Comparison of ENCODE assay signal across 8 mouse cellular contexts in the genomic region with DNA sequence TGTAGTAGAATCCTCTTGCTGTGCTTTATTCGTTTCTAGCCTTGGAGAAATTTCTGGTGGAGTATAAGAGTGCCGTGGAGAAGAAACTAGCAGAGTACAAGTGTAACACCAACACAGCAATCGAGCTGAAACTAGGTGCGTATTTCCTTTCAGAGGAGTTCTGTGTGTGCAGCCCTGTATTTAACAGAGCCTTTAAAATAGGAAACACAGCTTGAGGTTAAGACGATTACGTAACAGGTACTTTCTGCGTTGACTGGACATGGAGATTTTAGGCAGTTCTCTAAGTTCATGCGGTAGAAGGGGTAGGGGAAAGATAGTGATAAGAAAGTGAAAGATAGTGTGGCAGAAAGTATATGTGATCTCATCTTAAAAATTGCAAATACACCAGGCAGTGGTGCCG. TPM values are rescaled to one million over a fixed set of nuclear protein-coding genes. Genes with fewer than 3 reads are reported as not detected.
DNase-seq lines count a peak whose midpoint lies in the region; ATAC-seq and TF ChIP-seq lines count a peak whose summit lies in the region.

No protein-coding gene starts in this region.

- H3K4me3 ChIP-seq in liver, adult 2 months (ENCODE audit: insufficient read depth, low read depth, low read length), result peak overlapping the region; percentile 86; the same call in 1 of the 2 replicates
- peak overlapping the region; percentile 78 for H3K4me3 ChIP-seq in embryonic facial prominence, embryonic 14.5 days (ENCODE audit: low read depth, low read length)
- peak overlapping the region; percentile 90 for H3K4me3 ChIP-seq in limb, embryonic 13.5 days
- H3K4me3 ChIP-seq in olfactory bulb, adult 2 months (ENCODE audit: insufficient read depth, low read depth, low read length), result peak overlapping the region; percentile 54; the same call in 1 of the 2 replicates

- peak overlapping the region; percentile 64 for H3K4me2 ChIP-seq in embryonic facial prominence, embryonic 14.5 days (ENCODE audit: low read depth, low read length)
- peak overlapping the region; percentile 81 for H3K4me2 ChIP-seq in limb, embryonic 13.5 days (replicated peaks)

- H3K36me3 ChIP-seq in liver, adult 2 months (ENCODE audit: control insufficient read depth, insufficient read depth, low read length), result no peaks in the 10 kb centered on the region; the same call in 1 of the 2 replicates
- peaks cover 22% of the 10 kb centered on the region for H3K36me3 ChIP-seq in embryonic facial prominence, embryonic 14.5 days (ENCODE audit: control insufficient read depth, insufficient read depth, low read length)
- H3K36me3 ChIP-seq in limb, embryonic 13.5 days, result peaks cover 25% of the 10 kb centered on the region

- no peaks in the 10 kb centered on the region for H3K27me3 ChIP-seq in liver, adult 2 months (ENCODE audit: control insufficient read depth, insufficient read depth, low read length)
- H3K27me3 ChIP-seq in embryonic facial prominence, embryonic 14.5 days (replicated peaks; ENCODE audit: control insufficient read depth, insufficient read depth, low read length), result no peaks in the 10 kb centered on the region
- H3K27me3 ChIP-seq in limb, embryonic 13.5 days, result no peaks in the 10 kb centered on the region

- H3K79me2 ChIP-seq in liver, adult 2 months (ENCODE audit: control insufficient read depth, insufficient read depth, low read length), result no peaks in the 10 kb centered on the region

- H3K9ac ChIP-seq in liver, adult 2 months (ENCODE audit: low read depth, low read length), result no peak overlapping the region
- peak overlapping the region; percentile 78 for H3K9ac ChIP-seq in embryonic facial prominence, embryonic 14.5 days (ENCODE audit: low read depth, low read length)
- H3K9ac ChIP-seq in limb, embryonic 13.5 days, result peak overlapping the region; percentile 92

- ATAC-seq in embryonic facial prominence, embryonic 14.5 days (ENCODE audit: low read depth), result no peak
- no peak for ATAC-seq in limb, embryonic 13.5 days (ENCODE audit: low FRiP score, low read depth)
- ATAC-seq in frontal cortex, adult (ENCODE audit: low TSS enrichment), result no peak

- H3K27ac ChIP-seq in liver, adult 2 months (replicated peaks; ENCODE audit: insufficient read depth, low read depth, low read length), result no peak overlapping the region
- peak overlapping the region; percentile 80; the same call in 1 of the 2 replicates for H3K27ac ChIP-seq in embryonic facial prominence, embryonic 14.5 days (replicated peaks; ENCODE audit: low read depth, low read length)
- no peak overlapping the region for H3K27ac ChIP-seq in limb, embryonic 13.5 days
- H3K27ac ChIP-seq in olfactory bulb, adult 2 months (ENCODE audit: insufficient read depth, low read depth, low read length), result no peak overlapping the region

- WGBS in liver, adult 2 months, result 27% methylated on average over 9 of the region's 9 CpGs
- 59% methylated on average over 9 of the region's 9 CpGs for WGBS in embryonic facial prominence, embryonic 14.5 days
- 60% methylated on average over 9 of the region's 9 CpGs for WGBS in limb, embryonic 13.5 days
- 48% methylated on average over 9 of the region's 9 CpGs for WGBS in olfactory bulb, adult 2 months

- no peaks in the 10 kb centered on the region for H3K9me3 ChIP-seq in embryonic facial prominence, embryonic 14.5 days (ENCODE audit: control insufficient read depth, low read length)
- H3K9me3 ChIP-seq in limb, embryonic 13.5 days, result no peaks in the 10 kb centered on the region

- no peak for TF ChIP-seq CTCF in liver, adult 2 months (IDR thresholded peaks at IDR 0.05; ENCODE audit: low read depth, low read length)
- no peak for TF ChIP-seq CTCF in olfactory bulb, adult 2 months (IDR thresholded peaks at IDR 0.05; ENCODE audit: insufficient read depth, low read depth, low read length)

- peaks cover 2% of the 10 kb centered on the region; the same call in 1 of the 2 replicates for H3K4me1 ChIP-seq in liver, adult 2 months (ENCODE audit: control insufficient read depth, insufficient read depth, low read length)
- H3K4me1 ChIP-seq in embryonic facial prominence, embryonic 14.5 days (ENCODE audit: control insufficient read depth, insufficient read depth, low read length), result no peaks in the 10 kb centered on the region
- peaks cover 10% of the 10 kb centered on the region for H3K4me1 ChIP-seq in limb, embryonic 13.5 days
- no peaks in the 10 kb centered on the region for H3K4me1 ChIP-seq in olfactory bulb, adult 2 months (ENCODE audit: control insufficient read depth, insufficient read depth, low read length)

- peak; percentile 16 for DNase-seq in liver, adult 2 months (ENCODE audit: extremely low read depth, low read depth, low spot score)
- DNase-seq in liver, result no peak
- no peak for DNase-seq in embryonic facial prominence, embryonic 14.5 days (ENCODE audit: low spot score)
- DNase-seq in ovary, postnatal 36 days (ENCODE audit: low spot score), result no peak
- no peak for DNase-seq in spleen, postnatal 10 days (ENCODE audit: low spot score in 2 of 2)

- no peak for TF ChIP-seq POLR2A in liver, adult 2 months (IDR thresholded peaks at IDR 0.05; ENCODE audit: extremely low read depth, insufficient read depth, low read length)
- no peak for TF ChIP-seq POLR2A in olfactory bulb, adult 2 months (IDR thresholded peaks at IDR 0.05; ENCODE audit: insufficient read depth, low read depth, low read length)

RNA-seq across cellular contexts. Expression of gene Hat1, which starts 1.1 kb away (rescaled TPM):
- 14.6 and 16.0 TPM in 2 replicates for total RNA-seq in liver, adult 2 months (2014; rRNA removed)
- polyA plus RNA-seq in liver, adult 2 months (2012; rRNA removed), result 2.0 TPM in 2 replicates
- 96.6 and 103 TPM in 2 replicates for polyA plus RNA-seq in embryonic facial prominence, embryonic 14.5 days (2014; fragmentation: Nextera tagmentation; extraction: Ambion mirVana)
- 120 and 122 TPM in 2 replicates for polyA plus RNA-seq in limb, embryonic 13.5 days (2015; fragmentation: Nextera tagmentation; extraction: Ambion mirVana)
- polyA plus RNA-seq in olfactory bulb, adult 2 months (2012; ENCODE audit: insufficient read depth, insufficient read length, low replicate concordance, missing spikeins), result not detected in 2 replicates

RNA-seq across cellular contexts. Expression of gene Slc25a12, which starts 22.3 kb away (rescaled TPM):
- 13.6 and 17.3 TPM in 2 replicates for total RNA-seq in liver, adult 2 months (2014; rRNA removed)
- polyA plus RNA-seq in liver, adult 2 months (2012; rRNA removed), result 13.7 and 15.1 TPM in 2 replicates
- polyA plus RNA-seq in embryonic facial prominence, embryonic 14.5 days (2014; fragmentation: Nextera tagmentation; extraction: Ambion mirVana), result 38.0 and 44.6 TPM in 2 replicates
- polyA plus RNA-seq in limb, embryonic 13.5 days (2015; fragmentation: Nextera tagmentation; extraction: Ambion mirVana), result 33.3 and 36.8 TPM in 2 replicates
- not detected in 2 replicates for polyA plus RNA-seq in olfactory bulb, adult 2 months (2012; ENCODE audit: insufficient read depth, insufficient read length, low replicate concordance, missing spikeins)

Comparison
In these comparisons a context has a peak if more than half of its experiments do, and no peak if none do; other contexts are left out.
1. RNA of gene Hat1, which starts 1.1 kb away (polyA plus RNA-seq): 120 to 122 TPM in limb, embryonic 13.5 days and 96.6 to 103 TPM in embryonic facial prominence, embryonic 14.5 days; 2.0 TPM in liver, adult 2 months and not detected in olfactory bulb, adult 2 months; every median in the first group is over 10 times any median in the second.
2. Peak in every context shown above with its lines, with median percentiles within 50 percentile points of each other: H3K4me3 ChIP-seq.